Mouse (Mus musculus) liver, postnatal 0 days (tissue): ENCODE measurements around the gene Mpv17l2. TPM values are rescaled to one million over a fixed set of nuclear protein-coding genes. Genes with fewer than 3 reads are reported as not detected.
A peak's percentile ranks its signal among the peaks of the same experiment; 100 is the strongest.

ENCODE experiments used
- ATAC-seq: fragments of 200-750 bp; cut with Nextera tagmentation; 2 replicates; pipeline ENCODE4 v1.8.0; 2017; ENCODE audit warnings: mild to moderate bottlenecking, moderate library complexity
- DNase-seq: peaks from one replicate; pipeline ENCODE4 v3.0.0-alpha.2; 2016
- H3K27ac ChIP-seq: fragments of 300-500 bp; sonication (generic); 2 replicates; pipeline ENCODE4 v1.5.1; 2014; ENCODE audit warnings: antibody characterized with exemption, moderate library complexity, mild to moderate bottlenecking, low read depth
- H3K27me3 ChIP-seq: fragments of 300-500 bp; sonication (generic); 2 replicates; pipeline ENCODE4 v1.6.1; 2014; ENCODE audit warnings: low read length, control low read depth, mixed read lengths; ENCODE audit not compliant: insufficient read depth
- H3K36me3 ChIP-seq: fragments of 300-500 bp; sonication (generic); replicated peaks from 2 replicates; pipeline ENCODE4 v1.6.1; 2014; ENCODE audit warnings: mild to moderate bottlenecking, control low read depth, low read length, moderate library complexity, mixed read lengths; ENCODE audit not compliant: insufficient read depth
- H3K4me1 ChIP-seq: fragments of 300-500 bp; sonication (generic); 2 replicates; pipeline ENCODE4 v1.6.1; 2014; ENCODE audit warnings: antibody characterized with exemption, mild to moderate bottlenecking, control low read depth; ENCODE audit not compliant: insufficient read depth
- H3K4me2 ChIP-seq: fragments of 300-500 bp; sonication (generic); 2 replicates; pipeline ENCODE4 v1.6.1; 2014; ENCODE audit warnings: low read depth, mild to moderate bottlenecking, low read length, moderate library complexity, mixed read lengths
- H3K4me3 ChIP-seq: fragments of 300-500 bp; sonication (generic); 2 replicates; pipeline ENCODE4 v1.5.1; 2014; ENCODE audit warnings: low read depth, low read length
- H3K9ac ChIP-seq: fragments of 300-500 bp; sonication (generic); replicated peaks from 2 replicates; pipeline ENCODE4 v1.6.1; 2014; ENCODE audit warnings: mild to moderate bottlenecking, moderate library complexity
- H3K9me3 ChIP-seq: fragments of 300-500 bp; sonication (generic); 2 replicates; pipeline ENCODE4 v1.6.1; 2016; ENCODE audit warnings: mild to moderate bottlenecking, control low read depth, low read length, mixed read lengths
- CTCF ChIP-seq: sonication (generic); IDR thresholded peaks from 2 replicates; pipeline ENCODE4 v1.5.1; 2016; ENCODE audit warnings: antibody characterized with exemption, low read depth
- EP300 ChIP-seq: IDR thresholded peaks from 2 replicates; pipeline ENCODE4 v1.6.1; 2016; ENCODE audit warnings: antibody characterized with exemption, low read depth, mild to moderate bottlenecking
- WGBS: fragments of 180-500 bp; shearing (Covaris S2); extraction: QIAGEN DNeasy Blood & Tissue Kit; methylation state at CpG from one replicate; pipeline ENCODE4 v1.1.7; 2014; ENCODE audit not compliant: insufficient replicate concordance; 5-methylcytosine and 5-hydroxymethylcytosine counted together
- polyA plus RNA-seq: library from polyadenylated mRNA; unstranded; fragments of >200 nt; fragmentation: Nextera tagmentation; extraction: Ambion mirVana; gene quantifications from 2 replicates; pipeline ENCODE4 v1.2.1, GENCODE M21; 2015

Gene Mpv17l2
- polyA plus RNA-seq, 1 experiment from 2014 or later: 36.3 TPM

- H3K36me3 ChIP-seq: 0 out of 2 replicates have a peak, but pooled peaks cover 4% of the 10 kb centered on the region
- peaks cover 12% of the 10 kb centered on the region for H3K27me3 ChIP-seq
- peaks cover 61% of the 10 kb centered on the region for H3K4me1 ChIP-seq
- H3K9me3 ChIP-seq: no peaks in the 10 kb centered on the region
- peak overlapping the region; percentile 62 for H3K4me3 ChIP-seq
- peak; percentile 80 for ATAC-seq
- TF ChIP-seq EP300 (no peak), CTCF (no peak)
- WGBS: under 1% methylated on average over 52 of the region's 57 CpGs
- H3K27ac ChIP-seq: peak overlapping the region; percentile 92
- peak; percentile 93 for DNase-seq
- H3K4me2 ChIP-seq: peak overlapping the region; percentile 93
- peak overlapping the region; percentile 56 for H3K9ac ChIP-seq
Measured at GRCm38 (mm10) chr8:70797081-70798070, 36.6 kb upstream of the Mpv17l2 start.

DNA sequence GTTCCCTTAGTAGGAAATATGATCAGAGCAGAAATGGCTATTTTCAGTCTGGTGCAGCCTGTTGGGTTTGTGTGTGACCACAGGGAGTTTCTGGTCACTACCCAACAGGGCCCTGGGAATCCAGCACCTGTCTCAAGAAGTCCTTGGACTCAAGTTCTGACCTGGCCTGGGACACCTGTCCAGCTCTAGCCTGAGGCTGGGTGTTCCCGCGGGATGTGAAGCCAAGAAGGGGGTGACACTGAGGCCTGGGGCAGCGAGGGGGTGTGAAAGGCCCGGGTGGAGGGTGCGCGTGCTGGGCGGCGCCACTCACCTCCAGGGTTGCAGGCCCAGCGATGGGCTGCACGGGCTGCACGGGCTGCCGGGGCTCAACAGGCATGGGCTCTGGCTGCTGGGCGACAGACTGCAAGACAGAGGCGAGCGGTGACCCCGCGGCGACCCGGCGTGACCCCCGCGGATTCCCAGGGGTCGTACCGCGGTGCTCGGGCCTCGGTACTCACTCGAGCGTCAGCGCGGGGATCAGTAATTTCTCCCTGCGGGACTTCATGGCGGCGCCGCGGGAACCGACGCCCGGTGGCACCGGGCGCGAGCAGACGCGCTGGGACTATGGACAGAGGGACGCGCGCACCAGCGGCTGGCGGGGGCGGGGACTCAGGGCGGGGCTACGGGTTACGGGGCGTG lies 35.8 kb upstream of the Mpv17l2 start:
- DNase-seq (peak; percentile 97), ATAC-seq (no peak)
- Histone ChIP-seq H3K9me3 (no peaks in the 10 kb centered on the region), H3K27me3 (peaks cover 12% of the 10 kb centered on the region), H3K4me2 (peak overlapping the region; percentile 93), H3K36me3 (0 out of 2 replicates have a peak, but pooled peaks cover 4% of the 10 kb centered on the region), H3K4me1 (peaks cover 61% of the 10 kb centered on the region), H3K27ac (peak overlapping the region; percentile 58; the same call in 1 of the 2 replicates), H3K9ac (peak overlapping the region; percentile 74), H3K4me3 (peak overlapping the region; percentile 62)
- TF ChIP-seq CTCF: no peak
- TF ChIP-seq EP300: no peak
- 6% methylated on average over 42 of the region's 54 CpGs for WGBS

DNA sequence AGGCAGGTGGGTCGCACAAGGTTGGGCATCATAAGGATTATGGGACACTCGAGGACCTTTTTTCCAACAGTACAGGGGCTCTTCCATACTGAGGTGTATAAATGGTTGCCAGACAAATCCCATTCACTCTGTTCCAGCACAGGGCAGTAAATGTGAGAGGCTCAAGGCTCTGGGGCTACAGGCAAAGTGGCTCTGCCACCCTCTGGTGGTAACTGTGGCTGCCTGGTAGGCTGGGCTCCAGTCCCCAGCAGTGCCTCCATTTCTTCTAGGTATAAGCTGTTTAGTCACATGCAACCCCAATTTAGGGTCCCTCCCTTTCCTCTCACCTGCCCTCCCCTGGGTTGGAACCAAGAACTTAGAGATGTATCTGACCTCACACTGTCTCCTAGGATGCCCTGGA lies 34.6 kb upstream of the Mpv17l2 start:
- peaks cover 64% of the 10 kb centered on the region for H3K4me1 ChIP-seq

GRCm38 (mm10) chr8:70794215-70794614 lies 33.5 kb upstream of the Mpv17l2 start:
- Histone ChIP-seq H3K4me1 (peaks cover 62% of the 10 kb centered on the region), H3K4me3 (no peak overlapping the region), H3K4me2 (no peak overlapping the region), H3K9me3 (no peaks in the 10 kb centered on the region), H3K36me3 (peaks cover 8% of the 10 kb centered on the region), H3K27me3 (peaks cover 6% of the 10 kb centered on the region; the same call in 1 of the 2 replicates), H3K27ac (no peak overlapping the region), H3K9ac (no peak overlapping the region; the same call in 1 of the 2 replicates)
- no peak for DNase-seq
- TF ChIP-seq CTCF: no peak
- TF ChIP-seq EP300: no peak
- WGBS: 67% methylated on average over 2 of the region's 2 CpGs
- no peak for ATAC-seq

More for the DNA sequence above, 34.6 kb upstream of the Mpv17l2 start:
- Histone ChIP-seq H3K9me3 (no peaks in the 10 kb centered on the region), H3K27me3 (peaks cover 12% of the 10 kb centered on the region), H3K36me3 (0 out of 2 replicates have a peak, but pooled peaks cover 4% of the 10 kb centered on the region), H3K4me2 (peak overlapping the region; percentile 93), H3K4me3 (peak overlapping the region; percentile 62; the same call in 1 of the 2 replicates), H3K27ac (no peak overlapping the region), H3K9ac (no peak overlapping the region)
- ATAC-seq (no peak), DNase-seq (no peak)
- no peak for TF ChIP-seq EP300
- peak; percentile 40; the same call in 1 of the 2 replicates for TF ChIP-seq CTCF
- WGBS: 84% methylated on average over 2 of the region's 2 CpGs

GRCm38 (mm10) chr8:70792700-70793099 lies 32.0 kb upstream of the Mpv17l2 start:
- DNase-seq (peak; percentile 79), ATAC-seq (peak; percentile 2)
- H3K27me3 ChIP-seq: no peaks in the 10 kb centered on the region
- H3K9me3 ChIP-seq: no peaks in the 10 kb centered on the region
- peaks cover 23% of the 10 kb centered on the region for H3K36me3 ChIP-seq
- WGBS: under 1% methylated on average over 20 of the region's 20 CpGs
- TF ChIP-seq EP300 (no peak), CTCF (no peak)
- peak overlapping the region; percentile 77; the same call in 1 of the 2 replicates for H3K9ac ChIP-seq
- peak overlapping the region; percentile 56 for H3K4me3 ChIP-seq
- peaks cover 55% of the 10 kb centered on the region for H3K4me1 ChIP-seq
- 0 out of 2 replicates have a peak overlapping the region, but pooled peaks have one; percentile 49 for H3K27ac ChIP-seq
- H3K4me2 ChIP-seq: peak overlapping the region; percentile 85
